Mouse (Mus musculus): ENCODE data around the gene Rpl3l. TPM values are rescaled to one million over a fixed set of nuclear protein-coding genes. Genes with fewer than 3 reads are reported as not detected.
A peak's percentile ranks its signal among the peaks of the same experiment; 100 is the strongest.

Gene Rpl3l
- 0.10 TPM in 1 of 2 replicates, not detected in the other for polyA plus RNA-seq (2015; fragmentation: Nextera tagmentation; extraction: Ambion mirVana)

- Histone ChIP-seq H3K4me1 (replicated peaks) (peaks cover 21% of the 10 kb centered on the region), H3K4me2 (no peak within 1 kb of the TSS), H3K4me3 (replicated peaks) (no peak within 1 kb of the TSS), H3K9me3 (replicated peaks) (no peaks in the 10 kb centered on the region), H3K36me3 (peaks cover 1% of the 10 kb centered on the region), H3K27ac (no peak within 1 kb of the TSS), H3K9ac (no peak within 1 kb of the TSS), H3K27me3 (0 out of 2 replicates have a peak, but pooled peaks cover 16% of the 10 kb centered on the region)
- ATAC-seq (ENCODE audit: low read depth) (no peak), DNase-seq (no peak)
- WGBS (ENCODE audit: insufficient replicate concordance): 55% methylated on average over 2 of the region's 2 CpGs
Measured at GRCm38 (mm10) chr17:24727618-24728017, at the start of gene Rpl3l. Gene Rpl3l (plus strand): TSS chr17:24727820.

GRCm38 (mm10) chr17:24686514-24686913, 41.1 kb upstream of the Rpl3l start:
- Histone ChIP-seq H3K27ac (no peak overlapping the region), H3K4me1 (replicated peaks) (peaks cover 34% of the 10 kb centered on the region), H3K9me3 (replicated peaks) (no peaks in the 10 kb centered on the region), H3K27me3 (peaks cover 55% of the 10 kb centered on the region), H3K36me3 (peaks cover 11% of the 10 kb centered on the region), H3K4me3 (replicated peaks) (0 out of 2 replicates have a peak overlapping the region, but pooled peaks have one; percentile 6), H3K9ac (no peak overlapping the region), H3K4me2 (peak overlapping the region; percentile 77)
- DNase-seq (peak; percentile 53), ATAC-seq (ENCODE audit: low read depth) (peak; percentile 51)
- WGBS (ENCODE audit: insufficient replicate concordance): 33% methylated on average over 16 of the region's 16 CpGs

- peak; percentile 74 for DNase-seq
- Histone ChIP-seq H3K4me2 (peak overlapping the region; percentile 77), H3K4me3 (replicated peaks) (peak overlapping the region; percentile 57), H3K27ac (no peak overlapping the region), H3K4me1 (replicated peaks) (peaks cover 34% of the 10 kb centered on the region), H3K36me3 (peaks cover 6% of the 10 kb centered on the region), H3K27me3 (peaks cover 62% of the 10 kb centered on the region), H3K9ac (peak overlapping the region; percentile 49; the same call in 1 of the 2 replicates), H3K9me3 (replicated peaks) (no peaks in the 10 kb centered on the region)
- 1% methylated on average over 25 of the region's 25 CpGs for WGBS (ENCODE audit: insufficient replicate concordance)
- ATAC-seq (ENCODE audit: low read depth): peak; percentile 62
Measured at GRCm38 (mm10) chr17:24687146-24687595, 40.4 kb upstream of the Rpl3l start.

- DNase-seq: no peak
- Histone ChIP-seq H3K9ac (peak overlapping the region; percentile 49; the same call in 1 of the 2 replicates), H3K9me3 (replicated peaks) (no peaks in the 10 kb centered on the region), H3K36me3 (peaks cover 6% of the 10 kb centered on the region; the same call in 1 of the 2 replicates), H3K27ac (no peak overlapping the region), H3K4me3 (replicated peaks) (peak overlapping the region; percentile 57), H3K27me3 (peaks cover 62% of the 10 kb centered on the region), H3K4me1 (replicated peaks) (peaks cover 34% of the 10 kb centered on the region), H3K4me2 (peak overlapping the region; percentile 77)
- WGBS (ENCODE audit: insufficient replicate concordance): 19% methylated on average over 23 of the region's 23 CpGs
- no peak for ATAC-seq (ENCODE audit: low read depth)
Measured at GRCm38 (mm10) chr17:24687599-24687998, 40.0 kb upstream of the Rpl3l start.

GRCm38 (mm10) chr17:24689251-24690081, 38.2 kb upstream of the Rpl3l start, which contains the start of gene Syngr3:
Gene Syngr3 (minus strand): TSS chr17:24689955.
- no peak for DNase-seq
- no peak for ATAC-seq (ENCODE audit: low read depth)
- Histone ChIP-seq H3K27me3 (peaks cover 62% of the 10 kb centered on the region), H3K27ac (no peak within 1 kb of the TSS), H3K4me1 (replicated peaks) (peaks cover 38% of the 10 kb centered on the region), H3K9me3 (replicated peaks) (no peaks in the 10 kb centered on the region), H3K36me3 (peaks cover 19% of the 10 kb centered on the region), H3K4me2 (peak within 1 kb of the TSS; percentile 62), H3K4me3 (replicated peaks) (peak within 1 kb of the TSS; percentile 48), H3K9ac (peak within 1 kb of the TSS; percentile 33; the same call in 1 of the 2 replicates)
- 2% methylated on average over 55 of the region's 55 CpGs for whole genome bisulfite sequencing (ENCODE audit: insufficient replicate concordance)

- Histone ChIP-seq H3K4me2 (no peak overlapping the region), H3K36me3 (peaks cover 19% of the 10 kb centered on the region), H3K4me1 (replicated peaks) (peaks cover 50% of the 10 kb centered on the region), H3K27me3 (peaks cover 49% of the 10 kb centered on the region), H3K9me3 (replicated peaks) (no peaks in the 10 kb centered on the region), H3K9ac (no peak overlapping the region), H3K27ac (no peak overlapping the region), H3K4me3 (replicated peaks) (no peak overlapping the region)
- DNase-seq: no peak
- no peak for ATAC-seq (ENCODE audit: low read depth)
- WGBS (ENCODE audit: insufficient replicate concordance): 52% methylated on average over 5 of the region's 5 CpGs
Measured at GRCm38 (mm10) chr17:24692385-24692784, 35.2 kb upstream of the Rpl3l start.

- Histone ChIP-seq H3K9me3 (replicated peaks) (no peaks in the 10 kb centered on the region), H3K4me1 (replicated peaks) (peaks cover 40% of the 10 kb centered on the region), H3K4me2 (peak overlapping the region; percentile 96), H3K27ac (peak overlapping the region; percentile 88), H3K4me3 (replicated peaks) (peak overlapping the region; percentile 84), H3K36me3 (peaks cover 30% of the 10 kb centered on the region), H3K9ac (peak overlapping the region; percentile 90), H3K27me3 (peaks cover 18% of the 10 kb centered on the region)
- DNase-seq (no peak), ATAC-seq (ENCODE audit: low read depth) (no peak)
- WGBS (ENCODE audit: insufficient replicate concordance): 6% methylated on average over 49 of the region's 51 CpGs
Measured at GRCm38 (mm10) chr17:24695326-24696010, 32.2 kb upstream of the Rpl3l start.

GRCm38 (mm10) chr17:24696011-24696697, 31.5 kb upstream of the Rpl3l start, which contains the start of the genes Gfer and Noxo1:
Gene Gfer (minus strand): TSS chr17:24696156.
Gene Noxo1 (plus strand): TSS chr17:24696234.
- WGBS (ENCODE audit: insufficient replicate concordance): under 1% methylated on average over 72 of the region's 76 CpGs

GRCm38 (mm10) chr17:24697985-24698384, 29.6 kb upstream of the Rpl3l start:
- ATAC-seq (ENCODE audit: low read depth): no peak
- H3K4me1 ChIP-seq (replicated peaks): peaks cover 40% of the 10 kb centered on the region
- no peaks in the 10 kb centered on the region for H3K9me3 ChIP-seq (replicated peaks)
- peaks cover 46% of the 10 kb centered on the region for H3K36me3 ChIP-seq
- no peak overlapping the region for H3K4me3 ChIP-seq (replicated peaks)
- H3K4me2 ChIP-seq: no peak overlapping the region
- no peak overlapping the region for H3K27ac ChIP-seq
- WGBS (ENCODE audit: insufficient replicate concordance): 19% methylated on average over 5 of the region's 5 CpGs
- no peak overlapping the region for H3K9ac ChIP-seq
- DNase-seq: no peak
- no peaks in the 10 kb centered on the region for H3K27me3 ChIP-seq

More at GRCm38 (mm10) chr17:24696011-24696697, 31.5 kb upstream of the Rpl3l start, which contains the start of the genes Gfer and Noxo1:
- H3K4me2 ChIP-seq: peak within 1 kb of the TSS; percentile 96
- H3K9me3 ChIP-seq (replicated peaks): no peaks in the 10 kb centered on the region
- peak within 1 kb of the TSS; percentile 88 for H3K27ac ChIP-seq
- peaks cover 11% of the 10 kb centered on the region for H3K27me3 ChIP-seq
- H3K36me3 ChIP-seq: peaks cover 37% of the 10 kb centered on the region
- peaks cover 40% of the 10 kb centered on the region for H3K4me1 ChIP-seq (replicated peaks)
- ATAC-seq (ENCODE audit: low read depth) (peak; percentile 94), DNase-seq (peak; percentile 86)
- peak within 1 kb of the TSS; percentile 90 for H3K9ac ChIP-seq
- H3K4me3 ChIP-seq (replicated peaks): peak within 1 kb of the TSS; percentile 84

GRCm38 (mm10) chr17:24698715-24699114, 28.9 kb upstream of the Rpl3l start:
- Histone ChIP-seq H3K27me3 (no peaks in the 10 kb centered on the region), H3K36me3 (peaks cover 44% of the 10 kb centered on the region), H3K9ac (peak overlapping the region; percentile 9; the same call in 1 of the 2 replicates), H3K9me3 (replicated peaks) (no peaks in the 10 kb centered on the region), H3K4me1 (replicated peaks) (peaks cover 40% of the 10 kb centered on the region), H3K27ac (no peak overlapping the region), H3K4me2 (no peak overlapping the region), H3K4me3 (replicated peaks) (no peak overlapping the region)
- WGBS (ENCODE audit: insufficient replicate concordance): 67% methylated on average over 9 of the region's 9 CpGs
- ATAC-seq (ENCODE audit: low read depth) (no peak), DNase-seq (no peak)
